Mouse (Mus musculus) urinary bladder, postnatal 36 days (tissue): ENCODE measurements around the gene Gm10188.
A peak's percentile ranks its signal among the peaks of the same experiment; 100 is the strongest.

ENCODE experiments used
- DNase-seq, 2 experiments: peaks; one replicate each; pipeline ENCODE4 v3.0.0; 2022; ENCODE audit warnings: low spot score in 2 of 2, mixed read lengths in 1 of 2

Gm10188 gene

GRCm38 (mm10) chr1:132195100-132195499, 34.5 kb downstream of the Gm10188 start:
- DNase-seq, result no peak

- no peak for DNase-seq
Observed at GRCm38 (mm10) chr1:132194624-132195023, 34.9 kb downstream of the Gm10188 start.

GRCm38 (mm10) chr1:132193806-132194205, 35.8 kb downstream of the Gm10188 start:
- DNase-seq, result no peak

- no peak for DNase-seq
Observed at GRCm38 (mm10) chr1:132191786-132192680, 37.5 kb downstream of the Gm10188 start.

- no peak for DNase-seq
Observed at GRCm38 (mm10) chr1:132191093-132191785, 38.3 kb downstream of the Gm10188 start, which contains the start of the genes Lemd1 and AC124108.1. TSS of gene Lemd1 (plus strand) at chr1:132191431. TSS of gene AC124108.1 (plus strand) at chr1:132191457.

- DNase-seq, result peak in 1 of 2 experiments; percentile 17
Observed at GRCm38 (mm10) chr1:132190621-132191092, 38.9 kb downstream of the Gm10188 start.

- no peak for DNase-seq
Observed at GRCm38 (mm10) chr1:132190040-132190513, 39.5 kb downstream of the Gm10188 start.

GRCm38 (mm10) chr1:132189231-132189630, 40.3 kb downstream of the Gm10188 start:
- DNase-seq, result no peak

- no peak for DNase-seq
Observed at GRCm38 (mm10) chr1:132188442-132189066, 41.0 kb downstream of the Gm10188 start.

- DNase-seq, result no peak
Observed at GRCm38 (mm10) chr1:132186303-132186702, 43.3 kb downstream of the Gm10188 start.
